Mouse (Mus musculus) NIH3T3 (cell line): Measurements from ENCODE around the gene Fmo2.

Source experiments
- DNase-seq: peaks from one replicate; pipeline ENCODE4 v3.0.0-alpha.2; 2012; ENCODE audit warnings: low read depth

The Fmo2 gene

GRCm38 (mm10) chr1:162891980-162892451 lies 6.5 kb downstream of the Fmo2 start:
- DNase-seq, result peak; percentile 89

DNA sequence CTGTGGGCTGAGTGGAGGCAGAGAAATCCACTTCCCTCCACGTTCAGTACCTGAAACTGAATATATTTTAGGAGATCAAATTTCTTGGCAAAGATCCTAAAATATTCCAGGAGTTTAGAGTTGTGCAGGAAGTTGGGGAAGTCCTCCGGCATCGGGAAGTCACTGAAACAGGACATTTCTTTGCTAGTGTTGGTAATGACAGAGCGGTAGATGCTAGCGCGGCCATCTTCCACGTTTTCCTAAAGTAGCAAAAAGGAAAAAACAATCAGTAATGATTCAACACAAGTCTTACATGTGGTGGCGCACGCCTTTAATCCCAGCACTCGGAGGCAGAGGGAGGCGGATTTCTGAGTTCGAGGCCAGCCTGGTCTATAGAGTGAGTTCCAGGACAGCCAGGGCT lies 9.9 kb downstream of the Fmo2 start:
- DNase-seq, result no peak

- DNase-seq, result no peak
These were observed 10.9 kb downstream of the Fmo2 start for GRCm38 (mm10) chr1:162887644-162888043.

DNA sequence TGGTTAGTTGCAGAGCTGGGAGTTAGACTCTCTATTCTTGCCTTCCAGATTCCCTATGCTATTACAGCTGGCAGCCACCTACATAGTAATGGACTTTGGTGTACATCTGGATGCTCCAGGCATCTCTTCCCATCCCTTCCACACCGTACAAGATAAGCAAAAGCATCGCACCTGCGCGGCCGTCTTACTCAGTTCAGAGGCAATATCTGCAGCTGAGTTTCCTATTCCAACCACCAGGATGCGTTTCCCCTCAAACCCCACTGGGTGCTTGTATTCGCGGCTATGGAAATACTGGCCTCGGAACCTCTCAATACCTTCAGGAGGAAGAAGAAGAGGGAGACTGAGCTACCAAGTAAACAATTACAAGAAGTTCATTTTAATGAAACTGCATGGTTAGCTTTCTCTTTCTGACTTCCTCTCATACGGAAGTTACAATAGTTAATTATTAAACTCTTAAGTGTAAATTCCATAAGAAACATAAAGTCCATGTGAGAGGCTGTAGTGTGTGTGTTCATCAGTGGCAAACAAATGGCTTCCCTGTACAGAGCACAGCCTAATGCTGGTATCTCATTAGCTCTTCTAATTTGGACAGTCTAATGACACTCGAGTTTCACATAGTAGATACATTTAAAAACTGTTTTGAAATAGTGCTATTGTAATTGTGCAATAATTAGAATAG lies 12.2 kb downstream of the Fmo2 start:
- no peak for DNase-seq

DNA sequence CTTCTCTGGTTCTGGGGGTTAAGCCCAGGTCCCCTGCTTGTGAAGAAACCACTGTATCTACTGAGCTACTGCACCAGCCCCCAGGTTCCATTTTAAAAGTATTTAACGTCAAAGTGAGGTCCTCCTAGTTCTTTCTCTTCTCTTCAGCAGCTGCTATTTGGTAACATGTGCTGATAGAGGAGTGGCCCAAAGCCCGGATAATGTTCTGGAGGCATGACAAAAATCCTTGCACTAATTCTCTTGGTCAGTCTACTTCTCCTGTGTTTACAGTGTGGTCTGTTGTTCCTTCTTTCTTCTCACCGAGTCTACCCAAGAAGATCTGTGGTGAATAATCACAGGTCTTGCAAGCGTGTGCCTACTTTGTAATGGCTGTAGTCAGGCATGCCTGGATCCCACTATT lies 15.8 kb downstream of the Fmo2 start:
- peak; percentile 23 for DNase-seq

- DNase-seq, result peak; percentile 71
These were observed 18.7 kb downstream of the Fmo2 start for GRCm38 (mm10) chr1:162879595-162880369.

DNA sequence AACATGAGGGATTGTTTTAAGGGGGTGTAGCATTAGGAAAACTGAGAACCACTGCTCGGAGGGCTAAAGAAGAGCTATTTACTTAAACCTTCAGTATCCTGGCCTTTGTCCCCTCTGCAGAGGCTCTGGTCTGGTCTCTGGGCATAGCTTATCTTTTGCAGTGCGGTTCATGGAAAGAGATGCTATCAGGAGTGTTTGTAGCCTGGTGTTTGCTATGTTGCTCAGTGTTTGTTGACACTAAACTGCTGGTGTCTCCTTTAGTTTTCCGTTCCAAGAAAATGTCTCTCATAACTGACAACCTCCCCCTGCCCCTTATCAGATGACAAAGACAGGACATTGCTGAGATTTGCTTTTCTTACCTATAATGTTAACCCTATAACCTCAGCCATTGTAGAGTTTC lies 23.4 kb downstream of the Fmo2 start:
- DNase-seq, result no peak

DNA sequence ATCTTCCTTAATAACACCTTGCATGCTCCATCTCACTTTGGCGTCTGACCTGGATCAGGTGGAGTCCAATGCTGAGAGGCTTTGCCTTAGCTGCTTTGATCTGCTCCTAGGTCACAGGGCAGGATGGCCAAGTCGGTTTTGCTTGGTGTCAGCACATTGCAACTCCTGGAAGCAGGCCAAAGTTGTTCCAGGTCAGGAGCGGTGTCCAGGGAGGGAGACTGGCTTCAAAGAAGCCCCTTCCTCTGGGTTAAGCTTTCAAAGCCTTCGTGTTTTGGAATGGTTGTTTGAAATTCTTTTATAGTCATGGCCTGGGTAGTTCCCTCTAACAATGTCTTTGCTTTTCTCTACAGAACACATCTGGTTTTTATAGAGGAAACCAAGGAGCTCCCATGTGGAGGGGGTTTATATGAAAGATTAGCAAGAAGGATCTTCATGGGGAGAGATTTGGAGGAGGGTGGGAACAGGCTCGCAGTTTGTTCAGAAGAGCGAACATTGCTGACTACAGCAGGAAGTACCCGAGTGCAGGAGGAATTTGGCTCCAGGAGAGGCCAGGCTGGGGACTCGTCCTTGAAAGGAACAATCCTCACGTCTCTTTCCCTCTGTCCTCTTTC lies 26.7 kb downstream of the Fmo2 start:
- DNase-seq, result no peak

GRCm38 (mm10) chr1:162870978-162871377 lies 27.5 kb downstream of the Fmo2 start:
- DNase-seq, result no peak

- DNase-seq, result peak; percentile 18
These were observed 31.1 kb downstream of the Fmo2 start for GRCm38 (mm10) chr1:162867396-162867795.

DNA sequence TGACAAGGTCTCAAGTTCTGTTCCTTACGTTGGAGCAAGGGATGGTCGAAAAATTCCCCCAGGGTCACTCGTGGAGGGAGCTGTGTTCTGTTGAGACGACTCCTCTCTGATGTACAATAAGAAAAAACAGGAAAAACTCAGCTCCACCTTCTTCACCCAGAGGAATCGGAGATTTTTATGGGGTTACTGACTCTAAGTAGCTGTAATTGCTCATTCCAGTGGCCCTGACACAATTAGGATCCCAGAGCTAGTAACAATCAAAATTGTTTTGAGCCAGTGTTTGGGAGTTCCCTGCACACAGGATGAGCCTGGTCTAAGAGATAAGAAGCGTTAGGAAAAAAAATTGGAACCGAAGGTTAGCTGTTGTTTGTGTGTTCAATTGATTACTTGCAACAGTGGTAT lies 32.2 kb downstream of the Fmo2 start, which contains the start of gene Fmo1:
Fmo1 (minus strand) TSS at position 331 of the 402 bp plus-strand sequence.
- DNase-seq, result no peak

DNA sequence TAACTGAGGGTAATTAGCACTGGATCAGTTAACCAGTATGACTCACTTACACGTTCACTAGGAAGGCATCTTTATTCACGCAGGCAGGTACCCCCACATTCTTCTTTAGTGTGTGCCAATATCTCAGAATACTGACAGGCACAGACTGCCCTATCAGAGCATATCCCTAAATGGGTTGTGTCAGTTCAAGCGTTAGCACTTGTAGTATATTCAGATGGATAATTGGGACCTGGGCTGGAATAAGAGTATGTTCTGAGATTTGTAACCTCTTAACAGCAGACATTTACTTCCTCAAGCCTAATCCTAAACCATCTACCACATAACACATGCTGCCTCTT lies 33.1 kb downstream of the Fmo2 start:
- DNase-seq, result no peak

GRCm38 (mm10) chr1:162864816-162865492 lies 33.6 kb downstream of the Fmo2 start:
- no peak for DNase-seq

DNA sequence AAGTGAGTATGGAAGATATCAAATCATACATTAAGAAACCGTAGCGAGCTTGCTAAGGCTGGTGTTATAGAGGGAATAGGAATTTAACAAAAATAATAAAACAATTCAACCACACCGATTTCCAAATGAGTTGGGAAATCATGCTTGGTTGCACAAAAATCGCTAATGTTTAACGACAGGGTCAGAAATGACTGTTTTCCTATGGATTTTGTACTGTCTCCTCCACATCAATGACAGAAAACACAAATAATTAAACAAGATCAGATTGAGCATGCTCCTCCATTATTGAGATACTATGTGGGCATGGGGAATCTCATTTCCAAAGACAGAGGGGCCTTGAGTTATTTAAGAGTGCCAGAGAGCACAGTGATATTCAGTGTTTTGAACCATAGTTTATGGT lies 34.2 kb downstream of the Fmo2 start:
- DNase-seq, result no peak

- no peak for DNase-seq
These were observed 34.9 kb downstream of the Fmo2 start for GRCm38 (mm10) chr1:162863579-162863978.

DNA sequence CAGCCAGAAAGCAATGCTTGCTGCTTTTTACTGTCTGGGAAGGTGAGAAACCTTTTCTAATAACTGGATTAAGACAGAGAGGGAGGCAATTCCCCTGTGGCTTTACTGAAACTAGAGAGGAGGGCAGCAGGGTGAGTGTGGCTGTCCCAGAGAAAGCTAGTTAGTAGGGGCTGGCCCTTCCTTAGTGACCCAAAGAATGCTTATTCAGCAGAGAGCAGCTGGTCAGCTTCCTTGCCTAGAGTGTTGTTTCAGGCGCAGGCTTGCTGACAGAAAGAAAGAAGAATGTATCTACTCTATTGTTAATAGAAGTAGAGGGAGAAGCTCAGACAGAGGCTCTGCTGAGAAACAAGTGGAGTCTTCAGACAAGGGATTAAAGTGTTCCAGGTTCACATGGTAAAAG lies 36.2 kb downstream of the Fmo2 start:
- DNase-seq, result no peak

- DNase-seq, result no peak
These were observed 38.4 kb downstream of the Fmo2 start for GRCm38 (mm10) chr1:162859996-162860605.

- no peak for DNase-seq
These were observed 39.0 kb downstream of the Fmo2 start for GRCm38 (mm10) chr1:162859545-162859976.

- no peak for DNase-seq
These were observed 39.8 kb downstream of the Fmo2 start for GRCm38 (mm10) chr1:162858748-162859130.

DNA sequence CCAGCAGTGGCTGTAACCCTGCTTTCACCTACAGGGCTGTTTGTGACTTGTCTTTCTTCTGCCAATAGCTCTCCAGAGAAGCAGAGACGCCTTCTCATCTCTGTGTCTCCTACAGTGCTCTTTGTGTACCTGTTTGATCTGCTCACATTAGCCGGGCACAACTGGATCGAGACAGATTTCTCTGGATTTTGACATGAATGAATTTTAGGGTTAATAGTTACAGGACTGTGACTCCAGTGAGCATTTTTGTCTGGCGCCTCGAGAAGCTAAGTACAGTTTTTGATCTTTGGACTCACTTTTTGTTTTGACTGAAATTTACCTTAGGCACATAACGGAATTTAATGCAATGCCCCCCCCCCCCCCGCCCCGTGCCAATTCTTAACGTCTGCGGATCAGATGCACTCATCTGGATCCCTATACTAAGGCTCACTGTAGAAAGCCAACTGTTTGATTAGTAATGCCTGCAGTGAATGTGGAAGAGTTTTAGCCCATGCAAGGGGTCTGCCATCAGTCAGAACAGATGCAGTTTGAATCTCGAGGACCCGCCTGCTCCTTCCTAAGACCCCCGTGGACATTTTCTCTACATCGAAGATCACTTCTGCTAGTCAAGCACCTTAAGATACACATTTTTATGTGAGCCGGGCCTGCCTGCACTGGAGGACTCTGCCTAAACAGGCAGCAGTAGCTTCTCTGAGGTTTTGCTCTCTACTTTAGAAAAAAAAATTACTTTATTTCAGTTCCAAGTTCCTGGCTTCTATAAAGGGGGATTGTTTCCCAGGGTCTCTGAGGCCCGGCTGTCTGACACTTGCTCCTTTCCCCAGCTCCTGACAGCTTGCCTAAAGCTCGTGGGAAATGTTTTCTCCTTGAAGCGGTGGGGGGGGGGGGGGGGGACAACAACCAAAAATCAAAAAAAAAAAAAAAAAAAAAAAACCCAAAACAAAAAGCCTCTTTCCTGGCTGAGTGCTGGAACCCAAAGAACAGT lies 40.5 kb downstream of the Fmo2 start:
- DNase-seq, result no peak
